Mouse (Mus musculus): Measurements from ENCODE around the gene Zfp697. TPM values are rescaled to one million over a fixed set of nuclear protein-coding genes. Genes with fewer than 3 reads are reported as not detected.
"Not testable (repeated sequence)": the region's sequence is repeated elsewhere in the genome, so short reads cannot be mapped to it uniquely, and the experiment has no call there.

The Zfp697 gene
- polyA plus RNA-seq, 2 experiments from 2014 or later = not detected

DNA sequence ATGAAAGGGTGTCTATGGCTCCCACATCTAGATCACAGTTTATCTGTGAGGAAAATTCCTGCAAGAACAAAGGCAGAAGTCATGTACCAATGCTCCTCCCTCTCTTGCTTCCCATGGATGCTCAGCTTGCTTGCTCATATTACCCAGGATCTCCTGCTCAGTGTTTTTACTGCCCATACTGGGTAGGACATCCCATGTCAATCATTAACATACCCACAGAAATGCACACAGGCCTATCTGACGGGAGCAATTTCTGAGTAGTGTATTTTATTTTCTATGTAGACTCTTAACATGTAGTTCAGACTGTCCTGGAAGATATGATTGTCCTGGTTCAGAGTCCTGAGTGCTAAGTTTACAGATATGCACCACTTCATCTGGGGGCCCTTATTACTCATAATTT is 142.3 kb downstream of the Zfp697 start:
- ATAC-seq = not testable (repeated sequence)

DNA sequence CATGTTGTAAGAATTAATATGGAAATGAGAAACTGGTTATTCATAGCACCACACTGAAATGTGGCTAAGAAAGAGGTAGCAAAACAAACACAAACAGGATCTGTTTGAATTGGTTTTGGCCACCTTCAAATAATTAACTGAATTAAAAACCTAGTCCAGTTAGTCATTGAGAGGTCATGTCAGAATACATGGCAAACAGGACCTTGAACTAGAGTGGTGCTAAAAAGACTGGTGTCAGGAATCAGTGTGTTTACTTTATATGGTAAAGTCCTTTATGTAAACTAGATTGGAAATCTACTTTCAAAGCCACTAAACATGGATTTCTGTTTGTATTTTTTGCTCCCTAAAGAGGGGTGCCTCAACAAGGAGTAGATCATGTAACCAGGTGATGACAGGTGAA is 142.7 kb downstream of the Zfp697 start:
- not testable (repeated sequence) for ATAC-seq

DNA sequence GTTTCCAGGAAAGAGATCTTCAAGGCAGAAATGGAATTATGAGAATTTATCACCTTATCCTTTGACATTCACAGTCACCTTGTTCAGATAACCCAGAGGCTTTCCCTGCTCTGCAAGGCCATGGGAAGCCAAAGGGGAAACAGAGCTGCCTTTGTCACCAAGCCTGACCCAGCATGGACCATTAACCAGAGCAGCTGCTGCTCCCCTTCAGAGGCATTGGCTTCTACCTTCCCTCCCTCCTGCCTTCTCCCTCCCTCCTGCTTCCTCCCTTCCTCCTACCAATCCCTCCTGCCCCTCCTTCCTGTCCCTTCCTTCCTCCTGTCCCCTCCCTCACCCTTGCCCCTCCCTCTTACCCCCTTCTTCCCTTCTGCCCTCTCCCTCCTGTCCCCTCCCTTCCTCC is 165.4 kb downstream of the Zfp697 start:
- ATAC-seq = not testable (repeated sequence)

DNA sequence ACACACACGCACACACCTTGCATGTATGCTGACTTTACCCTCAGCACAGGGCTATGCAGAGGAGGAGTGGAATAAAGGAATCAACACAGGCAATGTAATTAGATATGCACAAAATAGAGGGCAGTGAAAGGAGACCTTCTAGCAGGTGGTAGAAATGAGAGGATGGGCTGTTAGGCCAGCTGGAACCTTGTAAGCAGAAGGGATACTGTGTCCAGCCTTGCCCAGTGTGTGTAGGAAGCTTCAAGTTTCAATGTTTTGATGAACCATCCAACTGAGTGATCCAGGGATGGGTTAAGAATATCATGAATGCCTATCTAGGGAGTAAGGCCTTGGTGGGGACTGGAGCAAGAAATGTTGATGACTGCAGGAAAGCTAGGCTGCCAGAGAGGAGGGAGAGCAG is 166.2 kb downstream of the Zfp697 start:
- not testable (repeated sequence) for ATAC-seq

DNA sequence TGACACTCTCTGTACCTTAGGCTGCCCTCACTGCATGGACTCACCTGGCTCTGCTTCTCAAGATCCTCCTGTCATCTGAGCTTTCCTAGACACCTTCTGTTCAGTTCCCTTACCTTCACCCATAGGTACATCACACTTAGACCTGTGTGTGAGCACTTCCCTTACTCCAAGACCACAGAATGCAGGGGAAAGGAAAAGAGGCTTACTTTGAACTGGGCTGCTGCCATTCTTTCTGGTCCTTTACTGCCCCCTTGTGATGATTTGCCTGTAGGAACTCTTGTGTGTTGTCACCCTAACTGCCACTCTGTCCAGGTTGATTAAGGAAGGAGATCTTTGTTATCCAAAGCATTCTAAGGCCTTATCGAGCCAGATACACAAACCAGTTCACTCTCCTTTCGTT is 168.0 kb downstream of the Zfp697 start:
- not testable (repeated sequence) for ATAC-seq

DNA sequence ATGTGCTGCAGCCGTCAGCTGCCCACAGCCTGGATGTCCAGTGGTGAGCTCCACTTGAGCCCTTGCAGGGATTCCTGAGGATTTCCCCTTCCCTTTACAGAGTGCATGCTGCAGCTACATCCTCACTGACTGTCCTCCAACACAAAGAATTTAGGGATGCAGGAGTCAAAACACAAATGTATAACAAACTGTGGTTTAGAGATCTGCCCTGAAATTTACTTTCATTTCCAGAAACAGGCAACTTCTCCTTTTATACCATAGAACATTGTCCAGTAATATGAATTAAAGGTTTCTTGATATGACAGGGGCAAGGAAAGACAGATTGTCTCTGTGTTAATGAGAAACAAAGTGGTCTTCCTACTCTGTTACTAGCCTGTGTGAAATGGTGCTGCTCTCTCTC is 168.6 kb downstream of the Zfp697 start:
- not testable (repeated sequence) for ATAC-seq

- ATAC-seq = not testable (repeated sequence)
These were observed 178.4 kb downstream of the Zfp697 start for GRCm38 (mm10) chr3:98560711-98561110.

GRCm38 (mm10) chr3:98563831-98564230 is 181.6 kb downstream of the Zfp697 start:
- not testable (repeated sequence) for ATAC-seq

DNA sequence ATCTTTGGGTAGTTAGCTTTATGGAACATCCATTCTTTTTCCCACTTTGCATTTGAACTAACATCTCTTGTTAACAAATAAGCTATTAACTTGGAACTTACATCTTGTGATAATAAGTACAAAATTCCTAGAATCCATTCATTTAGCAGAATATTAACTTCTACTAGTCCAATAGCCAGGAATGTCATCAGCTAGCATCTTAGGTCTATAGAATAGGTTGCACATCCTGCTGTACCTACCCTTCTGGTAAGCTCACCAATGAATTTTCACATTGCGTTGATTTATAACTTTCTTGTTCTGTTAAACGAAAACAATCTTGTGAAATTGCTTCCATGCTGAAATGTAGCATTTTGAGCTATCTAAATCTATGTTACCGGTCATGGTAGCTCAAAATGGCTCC is 182.6 kb downstream of the Zfp697 start:
- ATAC-seq = not testable (repeated sequence)

GRCm38 (mm10) chr3:98567717-98568116 is 185.5 kb downstream of the Zfp697 start:
- ATAC-seq = not testable (repeated sequence)

GRCm38 (mm10) chr3:98581024-98581423 is 198.8 kb downstream of the Zfp697 start:
- ATAC-seq = not testable (repeated sequence)

GRCm38 (mm10) chr3:98582202-98582601 is 199.9 kb downstream of the Zfp697 start:
- not testable (repeated sequence) for ATAC-seq

GRCm38 (mm10) chr3:98582622-98583021 is 200.4 kb downstream of the Zfp697 start:
- not testable (repeated sequence) for ATAC-seq

- no peak for ATAC-seq
These were observed 205.5 kb downstream of the Zfp697 start for GRCm38 (mm10) chr3:98587721-98588120.

DNA sequence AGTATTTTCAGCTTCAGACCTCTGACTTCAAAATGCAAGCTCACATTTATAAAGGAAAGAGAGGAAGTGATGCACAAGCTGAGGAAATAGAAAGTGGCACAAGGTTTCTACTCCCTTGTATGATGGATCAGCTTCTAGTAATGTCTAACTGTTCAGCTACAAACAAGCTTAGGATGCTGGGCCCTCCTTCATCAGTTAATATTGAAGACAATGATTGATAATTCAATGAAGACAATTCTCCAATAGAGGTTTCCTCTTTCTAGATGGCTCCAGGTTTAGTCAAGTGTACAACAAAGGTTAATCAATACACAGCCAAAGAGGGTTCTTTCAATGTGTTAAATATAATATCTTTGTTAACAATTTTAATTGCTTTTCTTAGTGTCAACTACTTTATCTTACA is 206.4 kb downstream of the Zfp697 start, which contains the start of gene Gm10681:
TSS of gene Gm10681 (minus strand) at position 101 of the 400 bp plus-strand sequence.
- no peak for ATAC-seq

- not testable (repeated sequence) for ATAC-seq
These were observed 231.3 kb downstream of the Zfp697 start for GRCm38 (mm10) chr3:98613540-98613939.

DNA sequence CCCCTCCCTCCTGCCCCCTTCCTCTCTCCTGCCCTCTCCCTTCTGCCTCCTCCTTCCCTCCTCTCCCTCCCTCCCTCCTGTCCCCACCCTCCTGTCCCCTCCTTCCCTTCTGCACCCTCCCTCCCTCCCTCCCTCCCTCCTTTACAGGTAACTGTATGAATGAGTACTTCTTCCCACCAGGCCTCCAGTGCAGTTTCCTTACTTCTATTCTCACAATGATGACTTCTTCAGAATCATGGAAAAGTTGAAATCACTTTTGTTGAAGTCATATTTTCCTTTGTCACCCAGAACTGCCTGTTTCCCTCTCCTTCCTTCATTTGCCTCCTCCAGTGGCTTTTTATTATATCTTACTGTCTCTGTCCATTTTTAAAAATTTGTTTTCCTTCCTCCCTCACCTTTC is 231.7 kb downstream of the Zfp697 start:
- ATAC-seq = no peak

DNA sequence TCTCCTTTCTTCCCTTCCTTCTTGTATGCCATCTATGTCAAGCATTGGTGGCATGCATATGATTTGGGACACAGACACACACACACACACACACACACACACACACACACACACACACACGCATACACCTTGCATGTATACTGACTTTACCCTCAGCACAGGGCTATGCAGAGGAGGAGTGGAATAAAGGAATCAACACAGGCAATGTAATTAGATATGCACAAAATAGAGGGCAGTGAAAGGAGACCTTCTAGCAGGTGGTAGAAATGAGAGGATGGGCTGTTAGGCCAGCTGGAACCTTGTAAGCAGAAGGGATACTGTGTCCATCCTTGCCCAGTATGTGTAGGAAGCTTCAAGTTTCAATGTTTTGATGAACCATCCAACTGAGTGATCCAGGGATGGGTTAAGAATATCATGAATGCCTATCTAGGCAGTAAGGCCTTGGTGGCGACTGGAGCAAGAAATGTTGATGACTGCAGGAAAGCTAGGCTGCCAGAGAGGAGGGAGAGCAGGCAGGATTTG is 232.2 kb downstream of the Zfp697 start:
- not testable (repeated sequence) for ATAC-seq

GRCm38 (mm10) chr3:98616244-98616643 is 234.0 kb downstream of the Zfp697 start:
- not testable (repeated sequence) for ATAC-seq

- not testable (repeated sequence) for ATAC-seq
These were observed 234.5 kb downstream of the Zfp697 start for GRCm38 (mm10) chr3:98616786-98617185.

- ATAC-seq = no peak
These were observed 247.4 kb downstream of the Zfp697 start for GRCm38 (mm10) chr3:98629633-98630032.

GRCm38 (mm10) chr3:98630152-98630551 is 247.9 kb downstream of the Zfp697 start, which contains the start of gene Hsd3b5:
Gene Hsd3b5 (minus strand): TSS chr3:98630252.
- no peak for ATAC-seq

DNA sequence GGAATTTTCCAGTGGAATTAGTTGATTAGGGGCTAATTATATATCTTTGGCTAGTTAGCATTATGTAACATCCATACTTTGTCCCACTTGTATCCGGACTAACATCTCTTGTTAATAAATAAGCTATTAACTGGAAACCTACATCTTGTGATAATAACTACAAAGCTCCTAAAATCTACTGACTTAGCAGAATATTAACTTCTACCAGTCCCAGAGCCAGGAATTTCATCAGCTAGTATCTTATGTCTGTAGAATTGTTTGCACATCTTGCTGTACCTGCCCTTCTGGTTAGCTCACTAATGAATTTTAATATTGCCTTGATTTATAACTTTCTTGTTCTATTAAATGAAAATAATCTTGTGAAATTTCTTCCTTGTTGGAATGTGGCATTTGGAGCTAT is 252.9 kb downstream of the Zfp697 start:
- no peak for ATAC-seq

- no peak for ATAC-seq
These were observed 298.5 kb downstream of the Zfp697 start for GRCm38 (mm10) chr3:98680786-98681185.

- no peak for ATAC-seq
These were observed 300.1 kb downstream of the Zfp697 start for GRCm38 (mm10) chr3:98682401-98682800.

Measured in CD4-positive, CD25-positive, alpha-beta regulatory T cell, adult 4 months (primary cell).